Mouse (Mus musculus) mouse trophoblast stem cell (cell line): Measurements from ENCODE around the gene Rbbp8nl.

Source experiments
- in situ Hi-C, 2 experiments: fragments of 300-500 bp; cut with MseI, MboI; formaldehyde crosslinking; loops; 2 replicates in 1 of 2; 3 replicates in 1 of 2; pipeline ENCODE4 v1.15.1; 2025

Gene Rbbp8nl

DNA sequence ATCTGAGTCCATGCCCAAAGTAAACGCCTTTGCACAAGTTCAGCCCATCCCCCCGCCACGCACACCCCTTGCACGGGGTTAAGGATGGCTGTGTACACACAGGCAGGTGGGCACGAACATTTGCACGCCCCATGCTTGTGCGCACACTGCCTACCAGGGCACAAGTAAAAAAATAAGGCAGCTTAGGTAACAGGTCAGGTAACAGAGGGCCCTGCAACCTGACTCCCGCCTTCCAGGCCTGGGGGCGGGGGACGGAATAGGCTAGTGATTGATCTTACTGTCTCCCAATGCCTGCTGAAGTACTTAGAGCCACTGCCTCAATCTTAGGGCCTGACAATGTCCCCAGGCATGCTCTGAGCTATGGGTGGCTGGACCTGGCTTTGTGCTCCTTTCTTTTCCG lies 713 bp downstream of the Rbbp8nl start:
- in situ Hi-C loops = no loop called here

DNA sequence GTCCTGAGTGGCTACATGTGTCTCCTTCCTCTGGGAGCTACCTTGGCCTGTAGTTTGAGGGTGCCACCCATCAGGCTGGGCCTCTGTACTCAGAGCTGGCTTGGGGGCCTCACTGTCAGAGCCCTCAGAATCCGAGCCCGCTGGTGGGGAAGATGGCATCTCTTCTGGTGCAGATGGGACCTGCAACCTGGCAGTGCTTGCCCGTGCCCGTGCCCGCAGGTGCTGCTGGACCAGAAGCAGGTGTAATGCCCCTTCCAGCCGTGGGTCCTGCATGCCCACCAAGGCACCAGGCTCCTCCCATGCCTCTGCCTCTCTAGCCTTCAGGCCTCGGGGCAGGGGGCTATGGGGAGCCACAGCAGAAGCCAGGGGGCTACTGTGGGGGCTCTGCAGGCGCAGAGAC lies 10.4 kb downstream of the Rbbp8nl start:
- in situ Hi-C loops = loop anchor here (5.0 kb wide), 1 partner anchor 68 kb away; no protein-coding TSS in a partner anchor

- in situ Hi-C loops = loop anchor here (5.0 kb wide), 1 partner anchor 69 kb away; no protein-coding TSS in a partner anchor
These were observed 11.8 kb downstream of the Rbbp8nl start for GRCm38 (mm10) chr2:180277773-180278320.

- in situ Hi-C loops = loop anchor here (5.0 kb wide), 1 partner anchor 70 kb away; no protein-coding TSS in a partner anchor
These were observed 12.8 kb downstream of the Rbbp8nl start for GRCm38 (mm10) chr2:180276851-180277259.

GRCm38 (mm10) chr2:180276385-180276784 lies 13.3 kb downstream of the Rbbp8nl start:
- in situ Hi-C loops = loop anchor here (5.0 kb wide), 1 partner anchor 71 kb away; no protein-coding TSS in a partner anchor

GRCm38 (mm10) chr2:180275836-180276235 lies 13.8 kb downstream of the Rbbp8nl start:
- in situ Hi-C loops = loop anchor here (5.0 kb wide), 1 partner anchor 71 kb away; no protein-coding TSS in a partner anchor

- in situ Hi-C loops = no loop called here
These were observed 15.2 kb downstream of the Rbbp8nl start for GRCm38 (mm10) chr2:180274523-180274922.

DNA sequence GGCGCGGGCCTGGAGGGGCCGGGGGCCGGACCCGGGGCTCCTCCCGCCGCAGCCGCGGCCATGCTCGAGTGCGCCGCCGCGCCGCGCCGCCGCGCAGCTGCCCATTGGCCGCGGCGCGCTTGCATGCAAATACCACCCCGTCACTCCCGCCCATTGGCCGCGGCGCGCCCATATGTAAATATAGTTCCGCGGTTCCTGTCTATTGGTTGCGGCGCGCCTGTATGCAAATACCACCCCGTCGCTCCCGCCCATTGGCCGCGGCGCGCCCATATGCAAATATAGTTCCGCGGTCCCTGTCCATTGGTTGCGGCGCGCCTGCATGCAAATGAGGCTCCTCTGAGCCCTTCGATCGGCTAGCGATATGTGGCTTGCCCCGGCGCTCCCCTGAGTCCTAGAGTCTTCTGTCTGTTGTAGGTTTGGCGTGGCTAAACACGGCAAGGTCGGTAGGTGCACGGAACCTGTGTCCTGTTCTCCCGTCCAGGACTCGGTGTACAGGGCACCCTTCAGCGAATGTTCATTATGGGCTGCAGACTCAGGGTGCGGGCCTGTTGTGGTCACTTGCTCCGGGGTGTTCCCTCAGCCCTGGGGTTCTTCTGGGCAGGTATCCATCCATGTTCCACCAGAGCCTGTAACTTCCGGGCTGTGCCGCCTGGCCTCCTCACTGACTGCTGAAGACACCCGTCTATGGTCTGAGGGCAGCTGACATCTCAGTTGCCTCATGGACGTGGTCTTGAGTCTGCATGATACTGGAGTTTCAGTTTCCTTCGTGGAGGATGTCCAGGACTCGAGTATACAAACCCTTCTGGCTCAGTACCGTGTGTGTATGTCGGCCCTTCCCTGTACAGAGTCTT lies 16.1 kb downstream of the Rbbp8nl start, which contains the start of gene Cables2:
TSS of gene Cables2 (minus strand) at position 103 of the 851 bp plus-strand sequence.
- in situ Hi-C loops = no loop called here

DNA sequence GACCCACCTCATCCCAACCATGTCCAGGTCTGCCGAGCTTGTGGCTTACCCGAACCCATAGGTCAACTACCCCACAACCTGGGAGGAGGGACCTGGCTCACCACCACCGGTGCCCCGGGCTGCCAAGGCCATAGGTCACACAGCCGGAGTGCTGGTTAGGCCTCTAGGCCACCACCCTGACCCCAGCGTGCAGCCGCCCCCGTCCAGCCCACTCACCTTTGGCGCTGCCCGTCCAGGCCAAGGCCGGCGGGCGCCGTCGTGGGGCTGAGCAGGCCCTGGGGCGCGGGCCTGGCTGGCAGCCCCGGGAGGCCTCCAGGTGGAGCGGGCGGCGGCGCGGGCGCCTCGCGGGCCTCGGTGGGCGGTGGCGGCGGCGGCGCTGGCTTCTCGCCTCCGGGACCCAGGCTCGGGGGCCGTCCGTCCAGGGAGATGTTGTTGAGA lies 16.8 kb downstream of the Rbbp8nl start:
- in situ Hi-C loops = no loop called here

GRCm38 (mm10) chr2:180271804-180272395 lies 17.8 kb downstream of the Rbbp8nl start:
- in situ Hi-C loops = no loop called here

GRCm38 (mm10) chr2:180270537-180271255 lies 19.0 kb downstream of the Rbbp8nl start:
- in situ Hi-C loops = no loop called here

DNA sequence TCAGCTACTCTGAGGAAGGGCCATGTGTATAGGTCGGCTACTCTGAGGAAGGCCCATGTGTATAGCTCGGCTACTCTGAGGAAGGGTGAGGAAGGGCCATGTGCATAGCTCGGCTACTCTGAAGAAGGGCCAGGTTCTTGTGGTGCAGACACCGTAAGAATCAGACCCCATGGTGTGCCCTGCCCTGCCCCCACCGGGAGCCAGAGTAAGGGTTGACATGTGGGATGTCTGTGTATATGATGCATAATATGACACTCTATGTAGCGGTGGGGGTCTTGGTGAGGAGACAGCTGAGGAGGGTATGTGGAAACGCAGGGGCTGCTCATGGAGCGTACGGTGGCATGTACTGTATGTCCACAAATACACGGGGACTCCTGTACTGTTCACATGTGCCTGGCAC lies 20.4 kb downstream of the Rbbp8nl start:
- in situ Hi-C loops = no loop called here

GRCm38 (mm10) chr2:180267955-180268354 lies 21.7 kb downstream of the Rbbp8nl start:
- in situ Hi-C loops = no loop called here

GRCm38 (mm10) chr2:180262891-180263290 lies 26.8 kb downstream of the Rbbp8nl start:
- in situ Hi-C loops = no loop called here

- in situ Hi-C loops = no loop called here
These were observed 27.2 kb downstream of the Rbbp8nl start for GRCm38 (mm10) chr2:180262441-180262840.

DNA sequence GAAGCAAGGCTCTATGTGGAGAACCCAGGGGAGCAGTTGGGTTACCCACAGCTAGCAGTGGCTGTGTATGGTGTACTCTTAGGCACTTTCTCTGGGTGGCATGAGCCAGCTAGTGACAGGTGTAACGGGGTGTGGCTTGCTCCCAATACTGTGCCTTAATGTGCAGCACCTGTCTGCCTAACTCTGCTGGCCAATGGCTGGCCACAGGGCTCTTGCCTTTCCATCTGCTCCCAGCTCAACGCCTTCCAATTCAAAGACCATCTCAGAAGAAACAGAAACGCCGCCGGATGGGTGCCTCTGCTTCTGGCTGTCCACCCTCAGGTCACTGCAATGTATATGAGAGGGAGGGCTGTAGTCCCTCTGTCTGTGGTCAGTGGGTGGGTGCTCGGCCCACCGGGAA lies 27.8 kb downstream of the Rbbp8nl start:
- in situ Hi-C loops = no loop called here

- in situ Hi-C loops = no loop called here
These were observed 28.8 kb downstream of the Rbbp8nl start for GRCm38 (mm10) chr2:180260610-180261480.

DNA sequence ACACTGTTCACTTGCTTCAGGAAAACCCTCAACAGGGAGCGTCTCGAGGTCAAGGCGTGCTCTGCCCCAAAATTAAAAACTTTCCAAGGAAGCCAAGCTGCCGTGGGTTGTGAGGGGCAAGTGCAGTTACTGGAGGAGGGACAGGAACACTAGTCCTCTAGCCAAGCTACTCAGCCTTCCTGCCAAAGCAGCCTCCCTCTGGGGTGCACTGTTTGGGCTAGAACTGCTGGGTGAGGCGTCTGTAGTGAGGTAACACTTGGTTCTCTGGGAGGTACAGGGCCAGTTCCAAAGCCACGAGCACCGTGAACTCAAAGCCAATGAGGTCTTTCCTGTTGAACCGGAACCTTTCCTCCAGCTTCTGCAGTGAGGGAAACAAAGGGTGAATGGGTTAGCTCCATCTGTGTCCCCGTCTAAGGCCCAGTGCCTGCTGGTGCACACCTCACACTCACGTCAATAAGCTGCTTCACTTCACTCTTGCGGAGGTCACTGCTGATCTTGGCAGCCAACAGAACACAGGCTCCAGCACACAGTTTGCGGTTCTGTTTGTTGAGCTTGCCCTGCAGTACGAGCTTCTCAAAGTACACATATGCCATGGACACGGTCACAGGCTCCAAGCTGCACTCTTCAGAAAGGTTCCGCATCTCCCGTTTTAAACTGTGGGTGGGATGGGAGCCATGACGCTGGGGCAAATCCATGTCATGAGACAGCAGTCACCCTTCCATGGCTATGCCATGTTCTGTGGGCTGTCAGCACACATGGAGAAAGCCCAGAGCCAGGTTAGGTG lies 29.7 kb downstream of the Rbbp8nl start:
- in situ Hi-C loops = loop anchor here in 1 of 2 experiments (5.0 kb wide), 1 partner anchor 38 kb away; no protein-coding TSS in a partner anchor

DNA sequence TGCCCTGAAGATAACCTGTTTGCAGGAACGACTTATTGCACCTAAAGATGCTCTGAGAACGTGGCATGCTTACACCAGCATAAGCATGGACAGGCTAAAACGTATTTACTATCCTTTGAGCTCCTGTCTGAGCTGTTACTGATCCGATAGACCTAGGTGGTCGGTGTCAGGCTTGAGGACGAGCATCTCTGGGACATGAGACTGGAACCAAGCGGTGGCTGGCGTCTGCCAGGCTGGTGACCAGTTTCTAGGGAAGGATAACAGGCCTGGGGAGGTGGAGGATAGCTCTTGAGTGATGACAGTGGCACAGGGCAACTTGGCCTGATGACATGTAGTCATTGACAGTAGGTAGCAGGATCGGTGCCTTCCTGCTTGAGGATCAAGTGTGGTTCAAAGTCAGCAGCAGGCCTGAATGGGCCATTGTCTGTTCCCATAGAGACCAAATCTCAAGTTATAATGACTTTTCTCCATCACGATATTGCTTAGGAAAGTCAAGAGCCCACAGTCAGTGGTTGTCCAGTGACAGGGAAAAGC lies 30.7 kb downstream of the Rbbp8nl start:
- in situ Hi-C loops = loop anchor here in 1 of 2 experiments (5.0 kb wide), 1 partner anchor 37 kb away; no protein-coding TSS in a partner anchor
